Mouse (Mus musculus) urinary bladder, postnatal 4 days (tissue): ENCODE results near the gene Atxn7l1.
A peak's percentile ranks its signal among the peaks of the same experiment; 100 is the strongest.

Source experiments
- DNase-seq, 2 experiments: peaks; one replicate each; pipeline ENCODE4 v3.0.0; 2021 to 2022; ENCODE audit warnings: low spot score in 2 of 2

The Atxn7l1 gene

GRCm38 (mm10) chr12:33273147-33273546, 125.7 kb downstream of the Atxn7l1 start:
- no peak for DNase-seq

GRCm38 (mm10) chr12:33273668-33274067, 126.2 kb downstream of the Atxn7l1 start:
- no peak for DNase-seq

- DNase-seq, result no peak
Measured at GRCm38 (mm10) chr12:33276028-33276427, 128.5 kb downstream of the Atxn7l1 start.

GRCm38 (mm10) chr12:33277427-33277826, 129.9 kb downstream of the Atxn7l1 start:
- no peak for DNase-seq

GRCm38 (mm10) chr12:33279159-33279558, 131.7 kb downstream of the Atxn7l1 start:
- DNase-seq, result no peak

- peak in 1 of 2 experiments; percentile 76 for DNase-seq
Measured at GRCm38 (mm10) chr12:33280805-33281204, 133.3 kb downstream of the Atxn7l1 start.

GRCm38 (mm10) chr12:33284344-33284936, 136.9 kb downstream of the Atxn7l1 start:
- DNase-seq, result no peak

- no peak for DNase-seq
Measured at GRCm38 (mm10) chr12:33285354-33285753, 137.9 kb downstream of the Atxn7l1 start.

- DNase-seq, result no peak
Measured at GRCm38 (mm10) chr12:33285933-33286649, 138.6 kb downstream of the Atxn7l1 start.

- no peak for DNase-seq
Measured at GRCm38 (mm10) chr12:33287686-33288085, 140.2 kb downstream of the Atxn7l1 start.

GRCm38 (mm10) chr12:33288746-33289145, 141.3 kb downstream of the Atxn7l1 start:
- no peak for DNase-seq

GRCm38 (mm10) chr12:33302070-33302469, 154.6 kb downstream of the Atxn7l1 start:
- DNase-seq, result peak; percentile 59 to 69

- peak in 1 of 2 experiments; percentile 31 for DNase-seq
Measured at GRCm38 (mm10) chr12:33302523-33303383, 155.3 kb downstream of the Atxn7l1 start.

- DNase-seq, result no peak
Measured at GRCm38 (mm10) chr12:33303384-33303770, 155.9 kb downstream of the Atxn7l1 start.

- DNase-seq, result no peak
Measured at GRCm38 (mm10) chr12:33305106-33305505, 157.6 kb downstream of the Atxn7l1 start.

- DNase-seq, result no peak
Measured at GRCm38 (mm10) chr12:33306476-33306875, 159.0 kb downstream of the Atxn7l1 start.

GRCm38 (mm10) chr12:33308668-33309067, 161.2 kb downstream of the Atxn7l1 start:
- no peak for DNase-seq

- peak; percentile 53 to 65 for DNase-seq
Measured at GRCm38 (mm10) chr12:33313828-33314671, 166.6 kb downstream of the Atxn7l1 start.

- no peak for DNase-seq
Measured at GRCm38 (mm10) chr12:33314924-33315643, 167.6 kb downstream of the Atxn7l1 start.

GRCm38 (mm10) chr12:33315804-33316203, 168.3 kb downstream of the Atxn7l1 start:
- no peak for DNase-seq
